Mouse (Mus musculus): ENCODE results near the gene Gm8890. TPM values are rescaled to one million over a fixed set of nuclear protein-coding genes. Genes with fewer than 3 reads are reported as not detected.
"Not testable (repeated sequence)": the region's sequence is repeated elsewhere in the genome, so short reads cannot be mapped to it uniquely, and the experiment has no call there.

The Gm8890 gene
- 0.42 TPM in 1 of 2 replicates, not detected in the other for polyA plus RNA-seq (2016; fragmentation: Nextera tagmentation; extraction: Ambion mirVana)

GRCm38 (mm10) chr5:11255733-11256132 lies at the start of gene Gm8890:
Gm8890 (plus strand) TSS chr5:11256033.
- not testable (repeated sequence) for H3K27me3 ChIP-seq (replicated peaks); H3K4me3 ChIP-seq; H3K9ac ChIP-seq; H3K4me2 ChIP-seq (replicated peaks); H3K27ac ChIP-seq; H3K36me3 ChIP-seq; ATAC-seq (ENCODE audit: low FRiP score, low read depth); H3K9me3 ChIP-seq; H3K4me1 ChIP-seq
- 64% methylated on average over 1 of the region's 2 CpGs for WGBS

DNA sequence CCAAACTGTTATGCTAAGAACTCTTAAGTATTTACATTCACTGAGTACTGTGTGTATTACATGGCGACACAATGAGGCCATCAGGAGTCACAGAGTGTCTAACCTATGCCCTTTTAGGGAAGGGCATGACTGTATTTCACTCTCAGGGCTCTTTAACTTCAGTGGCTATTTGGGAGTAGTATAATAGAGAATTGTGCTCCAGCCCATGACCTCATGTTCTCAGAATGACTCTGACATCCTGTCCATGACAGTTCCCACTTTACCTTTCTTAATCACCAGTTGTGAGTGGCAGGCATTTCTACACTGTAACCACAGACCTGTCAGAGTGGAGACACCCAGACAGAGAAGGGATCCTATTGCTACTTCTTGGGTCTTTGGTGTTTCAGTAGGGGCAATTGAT lies 388 bp downstream of the Gm8890 start:
- H3K4me2 ChIP-seq (replicated peaks); H3K9ac ChIP-seq; H3K27ac ChIP-seq; H3K9me3 ChIP-seq; H3K27me3 ChIP-seq (replicated peaks); H3K4me1 ChIP-seq; ATAC-seq (ENCODE audit: low FRiP score, low read depth); H3K4me3 ChIP-seq; H3K36me3 ChIP-seq: not testable (repeated sequence)
- 77% methylated on average over 1 of the region's 1 CpGs for WGBS

Other genes starting within 250 kb of the Gm8890 start
- 0.24 and 0.55 TPM in 2 replicates for gene Gm8879, start 128.4 kb upstream of the Gm8890 start, polyA plus RNA-seq (2016; fragmentation: Nextera tagmentation; extraction: Ambion mirVana)
- not detected in 2 replicates for gene Gm5861, start 73.0 kb upstream of the Gm8890 start, polyA plus RNA-seq (2016; fragmentation: Nextera tagmentation; extraction: Ambion mirVana)
- gene Speer1, start 85.5 kb downstream of the Gm8890 start, polyA plus RNA-seq (2016; fragmentation: Nextera tagmentation; extraction: Ambion mirVana) = not detected in 2 replicates
- not detected in 2 replicates for gene Gm8897, start 160.4 kb downstream of the Gm8890 start, polyA plus RNA-seq (2016; fragmentation: Nextera tagmentation; extraction: Ambion mirVana)
- gene Gm8906, start 246.7 kb downstream of the Gm8890 start, polyA plus RNA-seq (2016; fragmentation: Nextera tagmentation; extraction: Ambion mirVana) = not detected in 2 replicates

Measured in neural tube, embryonic 12.5 days (tissue).